Mouse (Mus musculus) liver, embryonic 14.5 days (tissue): ENCODE measurements at regions not wholly inside any gene's neighbourhood (a gene's known extent, or its start where the extent isn't known, plus 50 kb on each side); places are given as distances from the start of the nearest gene placed in this dataset.

Experiments used
- CTCF ChIP-seq: IDR thresholded peaks from 2 replicates; pipeline ENCODE4 v1.5.1; 2016; ENCODE audit warnings: antibody characterized with exemption, low read depth, control low read depth
- EP300 ChIP-seq: IDR thresholded peaks from 2 replicates; pipeline ENCODE4 v1.6.1; 2016; ENCODE audit warnings: antibody characterized with exemption, low read depth

- TF ChIP-seq CTCF (no peak), EP300 (no peak)
Observed at GRCm38 (mm10) chr8:34601426-34601953, 490.0 kb upstream of the Gm10131 start.
